Mouse (Mus musculus) neural tube, embryonic 15.5 days (tissue): ENCODE data around the gene Foxn2. TPM values are rescaled to one million over a fixed set of nuclear protein-coding genes. Genes with fewer than 3 reads are reported as not detected.
A peak's percentile ranks its signal among the peaks of the same experiment; 100 is the strongest.

Experiments used
- ATAC-seq: fragments of 200-750 bp; cut with Nextera tagmentation; 2 replicates; pipeline ENCODE4 v1.8.0; 2017; ENCODE audit warnings: mild to moderate bottlenecking, moderate TSS enrichment, moderate library complexity; ENCODE audit not compliant: low FRiP score
- H3K27ac ChIP-seq: fragments of 300-500 bp; sonication (generic); replicated peaks from 2 replicates; pipeline ENCODE4 v1.5.1; 2015; ENCODE audit warnings: mild to moderate bottlenecking, inconsistent platforms
- H3K27me3 ChIP-seq: fragments of 300-500 bp; sonication (generic); replicated peaks from 2 replicates; pipeline ENCODE4 v1.6.1; 2015; ENCODE audit warnings: inconsistent platforms
- H3K36me3 ChIP-seq: fragments of 300-500 bp; sonication (generic); 2 replicates; pipeline ENCODE4 v1.6.1; 2015; ENCODE audit warnings: inconsistent platforms
- H3K4me1 ChIP-seq: fragments of 300-500 bp; sonication (generic); 2 replicates; pipeline ENCODE4 v1.6.1; 2015; ENCODE audit warnings: inconsistent platforms
- H3K4me2 ChIP-seq: fragments of 300-500 bp; sonication (generic); 2 replicates; pipeline ENCODE4 v1.6.1; 2015; ENCODE audit warnings: inconsistent platforms, mild to moderate bottlenecking, moderate library complexity
- H3K4me3 ChIP-seq: fragments of 300-500 bp; sonication (generic); replicated peaks from 2 replicates; pipeline ENCODE4 v1.5.1; 2015; ENCODE audit warnings: mild to moderate bottlenecking, inconsistent platforms
- H3K9ac ChIP-seq: fragments of 300-500 bp; sonication (generic); replicated peaks from 2 replicates; pipeline ENCODE4 v1.6.1; 2015; ENCODE audit warnings: mild to moderate bottlenecking, inconsistent platforms
- H3K9me3 ChIP-seq: fragments of 300-500 bp; sonication (generic); replicated peaks from 2 replicates; pipeline ENCODE4 v1.6.1; 2016; ENCODE audit warnings: inconsistent platforms
- WGBS: fragments of 180-500 bp; shearing (Covaris S2); methylation state at CpG from one replicate; pipeline ENCODE4 v1.1.7; 2015; ENCODE audit warnings: mixed read lengths; 5-methylcytosine and 5-hydroxymethylcytosine counted together
- polyA plus RNA-seq: library from polyadenylated mRNA; unstranded; fragments of >200 nt; fragmentation: Nextera tagmentation; extraction: Ambion mirVana; gene quantifications from 2 replicates; pipeline ENCODE4 v1.2.1, GENCODE M21; 2015

The Foxn2 gene
- polyA plus RNA-seq, 1 experiment from 2014 or later, result 8.4 TPM

DNA sequence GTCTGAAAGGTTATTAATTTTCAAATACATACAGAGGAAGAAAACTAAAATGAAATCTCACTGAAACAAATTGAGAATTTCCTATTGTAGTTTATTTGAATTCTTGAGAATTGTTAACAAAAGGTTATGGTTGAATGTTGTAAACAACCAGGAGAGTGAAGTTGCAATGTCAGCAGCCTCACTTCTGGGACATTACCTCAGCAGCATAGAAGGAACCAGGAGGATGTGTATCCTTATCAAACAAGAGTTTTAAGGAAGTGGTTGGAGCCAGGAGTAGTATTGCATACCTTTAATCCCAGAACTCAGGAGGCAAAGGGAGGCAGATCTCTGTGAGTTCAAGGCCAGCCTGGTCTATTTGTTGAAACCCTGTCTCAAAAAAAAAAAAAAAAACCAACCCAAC, 37.2 kb downstream of the Foxn2 start:
- Histone ChIP-seq H3K4me2 (no peak overlapping the region), H3K36me3 (no peaks in the 10 kb centered on the region), H3K27ac (no peak overlapping the region), H3K9me3 (no peaks in the 10 kb centered on the region), H3K27me3 (no peaks in the 10 kb centered on the region), H3K4me1 (peaks cover 6% of the 10 kb centered on the region; the same call in 1 of the 2 replicates), H3K9ac (no peak overlapping the region), H3K4me3 (no peak overlapping the region)
- no peak for ATAC-seq

DNA sequence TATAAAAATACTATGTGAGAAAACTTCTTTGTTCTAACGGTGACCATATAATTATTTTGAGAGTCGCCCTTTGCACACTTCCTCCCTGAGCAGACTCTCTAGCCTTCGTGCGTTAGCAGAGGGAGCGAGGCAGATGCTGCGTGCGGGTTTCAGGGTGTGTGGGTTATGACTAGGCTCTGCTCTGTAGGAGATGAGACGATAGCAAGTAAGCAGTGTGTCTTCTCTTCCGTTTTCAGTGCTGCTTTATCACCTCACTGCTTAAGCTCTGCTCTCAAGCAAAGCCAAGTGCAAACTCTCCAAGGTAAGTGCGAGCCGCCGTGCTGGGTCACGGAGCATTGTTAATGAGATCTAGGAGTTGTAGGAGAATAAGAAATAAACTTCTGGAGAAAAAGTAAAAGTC, 38.5 kb downstream of the Foxn2 start:
- Histone ChIP-seq H3K4me3 (no peak overlapping the region), H3K36me3 (no peaks in the 10 kb centered on the region), H3K9me3 (no peaks in the 10 kb centered on the region), H3K4me2 (no peak overlapping the region), H3K4me1 (0 out of 2 replicates have a peak, but pooled peaks cover 4% of the 10 kb centered on the region), H3K27me3 (no peaks in the 10 kb centered on the region), H3K9ac (no peak overlapping the region), H3K27ac (no peak overlapping the region)
- 79% methylated on average over 13 of the region's 13 CpGs for WGBS
- no peak for ATAC-seq

DNA sequence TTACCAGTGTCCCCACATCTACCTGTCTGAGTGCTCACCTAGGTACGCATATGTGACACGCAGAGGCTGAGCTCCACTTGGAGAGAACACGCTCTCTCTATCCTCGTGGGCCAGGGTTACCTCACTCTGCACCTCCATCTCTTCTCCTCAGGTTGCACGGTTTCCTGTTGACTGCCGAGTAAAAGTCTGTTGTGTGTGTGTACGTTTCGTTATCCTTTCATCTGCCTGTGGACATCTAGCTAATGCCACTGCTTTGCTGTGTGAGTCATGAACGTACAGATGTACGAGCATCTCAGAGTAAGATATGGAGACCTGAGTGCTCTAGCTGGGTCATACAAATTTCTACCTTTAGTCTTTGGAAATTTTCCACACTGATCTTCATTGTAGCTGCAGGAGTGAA, 39.9 kb downstream of the Foxn2 start:
- no peak overlapping the region for H3K4me3 ChIP-seq
- WGBS, result 94% methylated on average over 10 of the region's 10 CpGs
- H3K9me3 ChIP-seq, result no peaks in the 10 kb centered on the region
- no peaks in the 10 kb centered on the region for H3K36me3 ChIP-seq
- no peak overlapping the region for H3K9ac ChIP-seq
- H3K27me3 ChIP-seq, result no peaks in the 10 kb centered on the region
- no peaks in the 10 kb centered on the region for H3K4me1 ChIP-seq
- no peak overlapping the region for H3K4me2 ChIP-seq
- ATAC-seq, result no peak
- no peak overlapping the region for H3K27ac ChIP-seq

DNA sequence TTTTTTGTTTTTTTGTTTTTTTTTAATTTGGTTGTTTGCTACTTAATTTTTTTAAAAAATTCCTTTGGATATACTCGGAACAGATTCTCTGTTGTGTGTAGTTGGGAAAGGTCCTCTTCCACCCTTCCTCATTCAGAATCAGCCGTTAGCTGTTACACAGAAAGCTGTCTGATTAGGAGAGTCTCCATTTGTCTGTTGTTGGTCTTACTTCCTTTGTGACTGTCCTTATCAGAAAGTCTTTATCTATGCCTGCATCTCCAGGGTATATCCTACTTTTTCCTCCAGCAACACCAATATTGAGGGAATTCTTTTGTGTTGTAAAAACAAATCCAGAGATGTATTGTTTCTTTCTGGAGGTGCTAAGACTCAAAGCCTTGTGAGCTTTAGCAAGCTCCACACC, 40.6 kb downstream of the Foxn2 start:
- Histone ChIP-seq H3K4me2 (no peak overlapping the region), H3K36me3 (no peaks in the 10 kb centered on the region), H3K9ac (no peak overlapping the region), H3K9me3 (no peaks in the 10 kb centered on the region), H3K27ac (no peak overlapping the region), H3K4me3 (no peak overlapping the region), H3K4me1 (no peaks in the 10 kb centered on the region), H3K27me3 (no peaks in the 10 kb centered on the region)
- no peak for ATAC-seq
- 81% methylated on average over 2 of the region's 2 CpGs for WGBS

DNA sequence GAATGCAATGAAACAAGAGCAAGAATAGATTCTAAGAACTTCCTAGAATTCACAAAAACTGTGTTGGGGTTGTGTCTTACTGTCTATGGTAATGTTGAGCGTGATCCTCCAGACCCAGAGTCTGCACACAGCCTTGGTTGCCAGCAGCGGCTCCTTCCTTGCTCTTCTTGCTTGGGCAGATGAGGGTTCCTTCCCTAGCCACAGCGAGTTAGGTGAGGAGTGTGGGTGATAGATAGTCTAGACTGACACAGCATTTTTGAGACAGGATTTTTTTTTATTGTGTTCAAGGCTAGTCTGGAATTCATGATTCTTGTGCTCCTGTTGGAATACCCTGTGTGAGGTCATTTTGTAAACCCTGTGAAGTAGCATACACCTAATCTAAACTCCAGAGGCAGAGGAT, 41.1 kb downstream of the Foxn2 start:
- H3K9me3 ChIP-seq, result no peaks in the 10 kb centered on the region
- no peak for ATAC-seq
- no peak overlapping the region for H3K4me3 ChIP-seq
- H3K4me1 ChIP-seq, result no peaks in the 10 kb centered on the region
- peaks cover 4% of the 10 kb centered on the region; the same call in 1 of the 2 replicates for H3K36me3 ChIP-seq
- no peak overlapping the region for H3K4me2 ChIP-seq
- H3K27me3 ChIP-seq, result no peaks in the 10 kb centered on the region
- H3K9ac ChIP-seq, result no peak overlapping the region
- no peak overlapping the region for H3K27ac ChIP-seq
- WGBS, result 94% methylated on average over 3 of the region's 3 CpGs

DNA sequence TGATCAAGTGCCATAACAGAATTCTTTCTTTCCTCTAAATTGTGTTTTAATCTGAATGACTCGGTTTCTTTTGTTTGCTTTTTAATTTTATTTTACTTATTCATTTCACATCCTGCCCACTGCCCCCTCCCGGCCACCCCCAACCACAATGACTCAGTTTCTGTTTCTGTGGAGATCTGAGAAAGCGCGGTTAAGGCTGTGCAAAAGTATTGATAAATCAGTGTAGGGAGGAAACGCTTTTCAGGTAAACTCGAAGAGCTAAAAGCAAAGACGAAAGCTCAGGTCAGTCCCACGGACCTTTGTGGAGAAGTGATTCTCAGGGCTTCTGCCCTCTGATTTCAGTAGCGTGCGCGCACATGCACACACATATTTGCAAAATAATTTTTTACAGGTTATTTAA, 44.0 kb downstream of the Foxn2 start:
- no peak overlapping the region for H3K4me3 ChIP-seq
- no peak overlapping the region for H3K9ac ChIP-seq
- no peaks in the 10 kb centered on the region for H3K4me1 ChIP-seq
- 96% methylated on average over 11 of the region's 11 CpGs for WGBS
- no peaks in the 10 kb centered on the region for H3K27me3 ChIP-seq
- H3K36me3 ChIP-seq, result peaks cover 6% of the 10 kb centered on the region; the same call in 1 of the 2 replicates
- no peaks in the 10 kb centered on the region for H3K9me3 ChIP-seq
- no peak for ATAC-seq
- no peak overlapping the region for H3K4me2 ChIP-seq
- H3K27ac ChIP-seq, result no peak overlapping the region

- 94% methylated on average over 1 of the region's 1 CpGs for WGBS
- Histone ChIP-seq H3K9ac (no peak overlapping the region), H3K4me3 (no peak overlapping the region), H3K4me1 (no peaks in the 10 kb centered on the region), H3K27ac (no peak overlapping the region), H3K9me3 (no peaks in the 10 kb centered on the region), H3K27me3 (no peaks in the 10 kb centered on the region), H3K36me3 (peaks cover 6% of the 10 kb centered on the region; the same call in 1 of the 2 replicates), H3K4me2 (no peak overlapping the region)
- ATAC-seq, result no peak
These were observed 44.4 kb downstream of the Foxn2 start for GRCm38 (mm10) chr17:88484951-88485350.

GRCm38 (mm10) chr17:88490546-88490945, 50.0 kb downstream of the Foxn2 start:
- Histone ChIP-seq H3K4me2 (no peak overlapping the region), H3K4me1 (peaks cover 15% of the 10 kb centered on the region), H3K9ac (no peak overlapping the region), H3K9me3 (no peaks in the 10 kb centered on the region), H3K27ac (no peak overlapping the region), H3K4me3 (no peak overlapping the region), H3K27me3 (no peaks in the 10 kb centered on the region), H3K36me3 (peaks cover 11% of the 10 kb centered on the region; the same call in 1 of the 2 replicates)
- WGBS, result 80% methylated on average over 10 of the region's 10 CpGs
- ATAC-seq, result no peak

DNA sequence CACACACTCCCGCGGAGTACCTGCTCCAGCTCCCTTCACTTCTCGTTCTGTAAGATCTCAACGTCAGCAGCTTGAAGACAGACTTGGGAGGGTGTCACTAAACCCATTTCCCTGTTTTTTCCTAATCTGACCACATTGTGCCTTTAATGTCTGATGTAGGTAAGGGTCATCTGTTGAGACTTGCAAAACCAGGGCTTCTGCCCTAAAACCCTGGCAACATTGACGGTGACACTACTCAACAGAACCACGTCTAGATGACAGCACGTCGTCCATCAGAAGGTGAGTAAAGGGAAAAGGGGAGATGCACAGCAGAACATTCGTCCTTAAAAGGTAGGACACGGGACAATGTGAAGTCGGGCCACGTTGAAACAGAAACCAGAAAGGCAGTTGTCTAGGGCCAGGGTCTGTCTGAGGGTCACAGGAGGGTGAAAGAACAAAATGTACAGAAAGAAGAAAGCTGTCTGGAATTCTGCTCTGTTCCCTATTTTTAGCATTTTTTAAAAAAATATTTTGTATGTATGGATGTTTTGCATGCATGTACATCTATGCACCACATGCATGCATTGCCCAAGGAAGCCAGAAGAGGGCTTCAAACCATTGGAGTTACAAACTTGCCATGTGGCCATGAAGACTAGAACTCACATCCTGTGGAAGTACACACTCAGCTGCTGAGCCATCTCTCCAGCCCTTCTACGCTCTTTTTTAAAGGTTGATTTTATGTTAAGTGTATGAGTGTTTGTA, 51.0 kb downstream of the Foxn2 start:
- peaks cover 8% of the 10 kb centered on the region; the same call in 1 of the 2 replicates for H3K36me3 ChIP-seq
- peaks cover 15% of the 10 kb centered on the region for H3K4me1 ChIP-seq
- no peaks in the 10 kb centered on the region for H3K9me3 ChIP-seq
- H3K4me2 ChIP-seq, result no peak overlapping the region
- ATAC-seq, result no peak
- H3K27ac ChIP-seq, result no peak overlapping the region
- 93% methylated on average over 13 of the region's 13 CpGs for WGBS
- no peaks in the 10 kb centered on the region for H3K27me3 ChIP-seq
- no peak overlapping the region for H3K4me3 ChIP-seq
- H3K9ac ChIP-seq, result no peak overlapping the region

GRCm38 (mm10) chr17:88492107-88492460, 51.6 kb downstream of the Foxn2 start:
- Histone ChIP-seq H3K9ac (no peak overlapping the region), H3K27ac (no peak overlapping the region), H3K4me1 (peaks cover 15% of the 10 kb centered on the region), H3K4me2 (no peak overlapping the region), H3K27me3 (no peaks in the 10 kb centered on the region), H3K36me3 (peaks cover 5% of the 10 kb centered on the region; the same call in 1 of the 2 replicates), H3K9me3 (no peaks in the 10 kb centered on the region), H3K4me3 (no peak overlapping the region)
- no peak for ATAC-seq
- 97% methylated on average over 5 of the region's 5 CpGs for WGBS

GRCm38 (mm10) chr17:88493551-88493950, 53.0 kb downstream of the Foxn2 start:
- H3K4me1 ChIP-seq, result peaks cover 15% of the 10 kb centered on the region
- 43% methylated on average over 9 of the region's 9 CpGs for WGBS
- no peaks in the 10 kb centered on the region for H3K27me3 ChIP-seq
- H3K9ac ChIP-seq, result no peak overlapping the region
- ATAC-seq, result no peak
- no peaks in the 10 kb centered on the region for H3K9me3 ChIP-seq
- no peak overlapping the region for H3K4me3 ChIP-seq
- H3K4me2 ChIP-seq, result no peak overlapping the region; the same call in 1 of the 2 replicates
- H3K36me3 ChIP-seq, result peaks cover 5% of the 10 kb centered on the region; the same call in 1 of the 2 replicates
- peak overlapping the region; percentile 85 for H3K27ac ChIP-seq

GRCm38 (mm10) chr17:88494121-88494771, 53.7 kb downstream of the Foxn2 start:
- Histone ChIP-seq H3K27me3 (no peaks in the 10 kb centered on the region), H3K9ac (peak overlapping the region; percentile 5; the same call in 1 of the 2 replicates), H3K36me3 (peaks cover 5% of the 10 kb centered on the region; the same call in 1 of the 2 replicates), H3K4me3 (no peak overlapping the region), H3K4me2 (peak overlapping the region; percentile 41), H3K9me3 (no peaks in the 10 kb centered on the region), H3K27ac (peak overlapping the region; percentile 85), H3K4me1 (peaks cover 15% of the 10 kb centered on the region)
- ATAC-seq, result peak; percentile 91
- WGBS, result 17% methylated on average over 14 of the region's 14 CpGs
